Mouse (Mus musculus): ENCODE results near the gene Ulk4. TPM values are rescaled to one million over a fixed set of nuclear protein-coding genes. Genes with fewer than 3 reads are reported as not detected.
A peak's percentile ranks its signal among the peaks of the same experiment; 100 is the strongest.

Gene Ulk4
- polyA plus RNA-seq, 1 experiment from 2014 or later = 134 TPM

DNA sequence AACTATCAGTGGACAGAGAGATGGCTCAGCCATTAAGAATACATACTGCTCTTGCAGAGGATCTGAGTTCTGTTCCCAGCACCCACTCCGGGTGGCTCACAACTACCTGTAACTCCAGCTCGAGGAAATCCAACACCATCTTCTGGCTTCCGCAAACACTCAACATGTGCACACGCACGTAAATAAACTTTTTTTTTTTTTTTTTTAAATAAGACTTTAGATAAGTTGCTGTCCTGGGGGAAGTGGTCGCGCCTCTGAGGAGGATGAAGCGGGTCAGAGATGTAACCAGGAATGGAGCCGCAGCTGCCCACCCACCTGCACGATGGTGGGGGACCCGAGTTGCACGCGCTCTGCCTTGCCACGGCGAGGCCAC lies 266 bp downstream of the Ulk4 start:
- ATAC-seq (replicated peaks) = no peak
- WGBS = 17% methylated on average over 15 of the region's 15 CpGs
- Histone ChIP-seq H3K36me3 (no peaks in the 10 kb centered on the region), H3K4me1 (peaks cover 21% of the 10 kb centered on the region), H3K9me3 (no peaks in the 10 kb centered on the region), H3K4me2 (replicated peaks) (peak overlapping the region; percentile 70), H3K9ac (replicated peaks) (peak overlapping the region; percentile 62), H3K4me3 (peak overlapping the region; percentile 62), H3K27ac (replicated peaks) (peak overlapping the region; percentile 86), H3K27me3 (no peaks in the 10 kb centered on the region)

DNA sequence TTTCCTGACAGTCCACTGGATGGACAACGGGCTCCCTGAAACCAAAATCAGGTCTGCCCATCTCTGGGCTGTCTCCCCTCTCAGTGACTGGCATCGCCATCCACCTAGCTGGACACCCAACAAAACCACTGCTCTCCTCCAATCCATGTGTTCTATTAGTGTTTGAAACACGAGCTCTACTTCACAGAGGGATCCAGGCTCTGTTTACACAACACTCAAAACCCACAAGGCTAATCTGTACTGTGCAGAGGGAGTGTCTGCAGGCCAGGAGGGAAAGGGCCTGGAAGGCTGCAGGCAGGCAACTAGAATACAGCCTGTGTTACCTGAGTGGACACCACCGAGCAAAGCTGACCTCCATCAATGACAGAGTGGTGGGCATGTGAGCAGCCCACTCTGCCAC lies 5.4 kb downstream of the Ulk4 start:
- no peaks in the 10 kb centered on the region for H3K9me3 ChIP-seq
- no peak for ATAC-seq (replicated peaks)
- peaks cover 8% of the 10 kb centered on the region for H3K4me1 ChIP-seq
- H3K27me3 ChIP-seq = no peaks in the 10 kb centered on the region
- H3K9ac ChIP-seq (replicated peaks) = no peak overlapping the region
- H3K4me2 ChIP-seq (replicated peaks) = no peak overlapping the region
- H3K4me3 ChIP-seq = no peak overlapping the region
- 80% methylated on average over 4 of the region's 4 CpGs for WGBS
- H3K36me3 ChIP-seq = no peaks in the 10 kb centered on the region
- H3K27ac ChIP-seq (replicated peaks) = no peak overlapping the region

DNA sequence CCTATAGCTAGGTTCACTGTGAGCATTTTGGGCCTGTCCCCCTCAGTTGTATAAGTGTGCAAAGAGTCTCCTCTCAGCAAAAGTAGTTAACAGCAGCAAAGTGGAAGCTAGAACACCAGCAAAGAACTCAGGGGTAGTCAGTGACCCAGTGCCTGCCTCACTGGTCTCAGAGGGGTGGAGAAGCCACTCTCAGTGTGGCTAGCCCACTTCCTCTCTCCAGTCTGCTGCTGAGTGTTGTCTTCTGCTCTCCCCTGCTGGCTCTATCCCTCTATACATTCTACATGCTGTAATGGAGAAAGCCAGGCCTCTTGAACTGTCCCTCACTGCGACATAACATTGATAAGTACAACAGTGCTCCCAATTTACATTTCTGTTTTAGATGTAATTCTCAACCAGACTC lies 5.8 kb downstream of the Ulk4 start:
- no peak overlapping the region for H3K4me3 ChIP-seq
- H3K27me3 ChIP-seq = no peaks in the 10 kb centered on the region
- H3K9me3 ChIP-seq = no peaks in the 10 kb centered on the region
- peaks cover 4% of the 10 kb centered on the region; the same call in 1 of the 2 replicates for H3K4me1 ChIP-seq
- no peaks in the 10 kb centered on the region for H3K36me3 ChIP-seq
- ATAC-seq (replicated peaks) = no peak
- no peak overlapping the region for H3K4me2 ChIP-seq (replicated peaks)
- H3K9ac ChIP-seq (replicated peaks) = no peak overlapping the region
- no peak overlapping the region for H3K27ac ChIP-seq (replicated peaks)
- WGBS = 92% methylated on average over 1 of the region's 1 CpGs

DNA sequence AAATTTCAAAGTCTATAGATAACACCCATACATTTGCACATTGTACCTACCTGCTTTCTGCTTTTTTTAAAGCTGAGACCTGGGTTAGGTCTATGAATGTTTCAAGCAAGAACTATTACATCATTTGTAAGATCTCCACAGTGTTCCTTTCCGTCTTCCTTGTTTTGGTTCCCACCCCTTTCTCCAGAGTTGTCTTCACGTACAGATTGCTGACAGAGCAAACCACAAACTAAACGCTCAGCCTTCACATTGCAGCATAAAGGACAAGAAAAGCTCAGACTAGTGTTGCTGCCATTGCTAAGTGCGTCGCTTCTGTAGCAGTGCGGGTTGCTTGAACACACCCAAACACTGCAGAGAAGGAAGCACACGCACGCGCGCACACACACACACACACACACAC lies 11.7 kb downstream of the Ulk4 start:
- 89% methylated on average over 10 of the region's 10 CpGs for WGBS
- H3K36me3 ChIP-seq = no peaks in the 10 kb centered on the region
- no peak for ATAC-seq (replicated peaks)
- H3K9me3 ChIP-seq = no peaks in the 10 kb centered on the region
- no peaks in the 10 kb centered on the region for H3K27me3 ChIP-seq
- H3K27ac ChIP-seq (replicated peaks) = no peak overlapping the region
- no peak overlapping the region for H3K4me2 ChIP-seq (replicated peaks)
- no peak overlapping the region for H3K4me3 ChIP-seq
- H3K4me1 ChIP-seq = no peaks in the 10 kb centered on the region
- H3K9ac ChIP-seq (replicated peaks) = no peak overlapping the region

DNA sequence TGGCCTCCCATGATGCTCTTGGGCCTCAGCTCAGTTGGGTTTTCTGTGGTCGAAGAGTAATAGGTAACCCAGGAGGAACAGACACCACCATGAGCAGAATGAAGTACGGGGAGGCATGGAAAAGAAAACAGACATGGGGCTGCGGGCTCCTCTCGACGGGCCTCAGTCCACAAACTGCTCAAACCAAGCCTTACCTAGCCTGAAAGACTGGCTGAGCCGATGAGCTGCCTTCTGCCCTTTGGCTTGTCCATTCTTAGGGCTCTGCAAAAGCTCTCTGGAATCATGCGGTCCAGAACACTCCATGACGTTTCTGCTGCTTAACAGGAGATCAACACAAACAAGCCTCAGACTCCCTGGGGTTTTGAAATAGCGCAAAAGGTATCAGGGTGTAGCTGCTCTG lies 19.9 kb downstream of the Ulk4 start:
- no peak overlapping the region for H3K4me2 ChIP-seq (replicated peaks)
- no peaks in the 10 kb centered on the region for H3K27me3 ChIP-seq
- no peak for ATAC-seq (replicated peaks)
- no peaks in the 10 kb centered on the region for H3K4me1 ChIP-seq
- no peak overlapping the region for H3K27ac ChIP-seq (replicated peaks)
- no peak overlapping the region for H3K9ac ChIP-seq (replicated peaks)
- WGBS = 83% methylated on average over 9 of the region's 9 CpGs
- no peaks in the 10 kb centered on the region for H3K9me3 ChIP-seq
- 0 out of 2 replicates have a peak, but pooled peaks cover 5% of the 10 kb centered on the region for H3K36me3 ChIP-seq
- H3K4me3 ChIP-seq = no peak overlapping the region

DNA sequence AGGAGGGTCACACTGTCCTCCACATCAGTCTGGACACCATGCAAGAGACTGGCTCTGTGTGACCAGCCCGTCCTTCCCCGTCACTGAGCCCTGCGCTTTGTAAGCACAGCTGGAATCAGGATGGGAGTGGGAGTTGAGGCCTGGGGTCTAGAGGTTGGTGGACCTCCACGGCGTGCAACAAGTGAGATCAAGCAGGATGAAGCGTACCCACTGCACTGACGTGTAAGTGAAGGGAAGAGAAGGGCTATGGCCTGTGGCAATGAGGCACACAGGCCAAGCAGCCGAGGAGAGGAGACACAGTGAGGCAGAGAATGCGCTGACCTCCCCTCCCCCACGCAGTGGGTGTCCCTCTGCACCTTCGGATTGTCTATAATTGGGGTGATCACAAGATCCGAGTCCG lies 22.2 kb downstream of the Ulk4 start:
- no peaks in the 10 kb centered on the region for H3K27me3 ChIP-seq
- no peak for ATAC-seq (replicated peaks)
- no peak overlapping the region for H3K4me2 ChIP-seq (replicated peaks)
- H3K9me3 ChIP-seq = no peaks in the 10 kb centered on the region
- 92% methylated on average over 13 of the region's 13 CpGs for WGBS
- no peaks in the 10 kb centered on the region for H3K4me1 ChIP-seq
- no peak overlapping the region for H3K9ac ChIP-seq (replicated peaks)
- 0 out of 2 replicates have a peak, but pooled peaks cover 5% of the 10 kb centered on the region for H3K36me3 ChIP-seq
- no peak overlapping the region for H3K4me3 ChIP-seq
- H3K27ac ChIP-seq (replicated peaks) = no peak overlapping the region

DNA sequence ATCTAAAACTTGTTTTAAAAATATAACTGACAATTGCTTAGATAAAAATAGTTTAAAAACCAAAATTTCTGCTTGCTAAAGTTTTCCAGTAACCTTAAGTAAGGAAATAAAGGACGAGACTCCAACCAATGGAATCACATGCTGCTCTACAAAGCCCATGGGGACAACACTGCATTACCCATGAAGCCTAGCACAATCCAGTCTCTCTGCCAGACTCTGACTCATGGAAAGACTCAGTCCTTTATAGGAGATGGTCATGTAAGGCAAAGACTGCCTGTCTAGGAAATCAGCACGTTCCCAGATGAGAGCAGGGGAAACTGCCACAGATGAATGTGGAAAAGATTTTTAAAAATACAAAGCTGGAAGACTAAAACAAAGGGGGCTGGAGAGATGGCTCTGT lies 23.0 kb downstream of the Ulk4 start:
- no peaks in the 10 kb centered on the region for H3K9me3 ChIP-seq
- H3K4me1 ChIP-seq = no peaks in the 10 kb centered on the region
- no peaks in the 10 kb centered on the region for H3K27me3 ChIP-seq
- H3K27ac ChIP-seq (replicated peaks) = no peak overlapping the region
- H3K9ac ChIP-seq (replicated peaks) = no peak overlapping the region
- H3K4me3 ChIP-seq = no peak overlapping the region
- H3K36me3 ChIP-seq = 0 out of 2 replicates have a peak, but pooled peaks cover 5% of the 10 kb centered on the region
- ATAC-seq (replicated peaks) = no peak
- 83% methylated on average over 2 of the region's 2 CpGs for WGBS
- no peak overlapping the region for H3K4me2 ChIP-seq (replicated peaks)

DNA sequence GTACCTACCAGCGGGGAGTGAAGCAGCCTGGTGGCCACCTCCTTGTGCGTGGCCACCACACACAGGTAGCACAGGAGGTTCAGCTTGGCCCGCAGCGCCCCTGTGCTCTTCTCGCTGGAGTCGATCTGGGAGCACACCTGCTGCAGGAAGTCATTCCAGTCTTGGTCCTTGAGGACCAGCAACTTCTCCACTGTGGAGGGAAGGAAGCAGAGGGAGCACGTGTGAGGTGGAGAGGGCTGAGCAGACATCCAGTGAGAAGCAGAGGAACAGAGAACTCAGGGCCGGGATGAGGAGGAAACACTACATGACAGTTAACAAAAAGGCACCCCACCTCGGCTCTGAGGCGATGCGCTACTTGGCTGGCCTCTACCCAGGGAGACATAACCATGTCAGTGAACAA lies 26.1 kb downstream of the Ulk4 start:
- Histone ChIP-seq H3K9me3 (no peaks in the 10 kb centered on the region), H3K9ac (replicated peaks) (no peak overlapping the region), H3K4me3 (no peak overlapping the region), H3K27ac (replicated peaks) (no peak overlapping the region), H3K4me1 (no peaks in the 10 kb centered on the region), H3K36me3 (0 out of 2 replicates have a peak, but pooled peaks cover 5% of the 10 kb centered on the region), H3K4me2 (replicated peaks) (no peak overlapping the region), H3K27me3 (no peaks in the 10 kb centered on the region)
- ATAC-seq (replicated peaks) = no peak
- WGBS = 93% methylated on average over 11 of the region's 11 CpGs

DNA sequence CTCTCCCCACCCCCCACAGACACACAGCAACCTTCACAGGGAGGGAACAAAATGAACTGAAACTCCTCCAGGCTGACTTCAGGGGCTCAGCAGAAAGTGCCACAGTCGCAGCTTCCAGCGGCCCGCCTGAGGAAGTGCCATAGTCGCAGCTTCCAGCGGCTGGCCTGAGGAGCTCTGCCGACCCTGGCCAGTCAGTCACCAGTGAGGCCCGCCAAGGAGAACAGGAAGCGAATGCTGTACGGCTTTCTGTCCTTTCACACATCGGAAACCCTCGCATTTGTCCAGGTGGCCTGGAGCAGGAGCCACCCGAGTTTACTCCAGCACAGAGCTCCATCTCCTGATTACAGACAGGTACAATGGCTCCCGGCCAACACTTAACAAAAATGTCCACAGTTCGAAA lies 27.2 kb downstream of the Ulk4 start:
- Histone ChIP-seq H3K9me3 (no peaks in the 10 kb centered on the region), H3K27ac (replicated peaks) (no peak overlapping the region), H3K36me3 (0 out of 2 replicates have a peak, but pooled peaks cover 3% of the 10 kb centered on the region), H3K9ac (replicated peaks) (no peak overlapping the region), H3K4me3 (no peak overlapping the region), H3K4me2 (replicated peaks) (no peak overlapping the region), H3K27me3 (no peaks in the 10 kb centered on the region), H3K4me1 (no peaks in the 10 kb centered on the region)
- no peak for ATAC-seq (replicated peaks)
- 68% methylated on average over 14 of the region's 14 CpGs for WGBS

DNA sequence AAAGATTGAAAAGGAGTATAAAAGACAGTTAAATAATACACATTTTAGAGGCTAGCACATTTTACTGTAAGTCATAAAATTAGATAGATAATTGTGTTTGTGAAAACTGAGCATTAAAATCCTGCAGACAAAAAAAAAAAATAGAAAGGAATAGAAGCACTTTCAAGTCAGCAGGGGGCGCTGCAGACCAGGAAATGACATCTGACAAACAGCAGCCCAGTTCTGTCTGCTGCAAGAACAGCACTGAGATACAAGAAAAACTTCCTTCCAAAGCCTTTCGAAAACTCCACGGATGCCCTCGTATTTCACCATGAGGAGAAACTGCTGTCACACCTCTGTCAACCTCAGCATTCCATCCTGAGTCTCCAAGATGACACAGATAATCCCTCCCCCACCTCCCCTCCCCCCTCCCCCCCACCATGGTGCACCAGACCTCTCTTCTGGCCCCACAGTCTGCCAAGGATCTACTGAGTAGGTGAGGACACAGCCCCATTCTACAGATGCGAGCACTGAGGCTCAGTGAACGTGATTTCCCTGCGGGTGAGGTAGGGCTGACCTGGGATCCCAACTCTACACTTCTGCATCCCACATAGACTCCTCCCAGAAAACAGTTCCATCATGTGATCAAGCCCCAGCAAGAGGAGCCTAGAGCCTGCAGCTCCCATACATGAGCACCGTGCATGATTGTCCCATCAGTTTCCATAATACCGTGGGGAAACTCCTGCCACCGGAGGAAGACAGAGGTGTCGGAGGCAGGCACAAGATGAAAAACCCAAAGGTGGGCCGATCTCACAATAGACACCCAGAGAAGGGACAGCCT lies 28.8 kb downstream of the Ulk4 start:
- Histone ChIP-seq H3K27ac (replicated peaks) (no peak overlapping the region), H3K36me3 (no peaks in the 10 kb centered on the region), H3K9me3 (no peaks in the 10 kb centered on the region), H3K27me3 (no peaks in the 10 kb centered on the region), H3K4me3 (no peak overlapping the region), H3K9ac (replicated peaks) (no peak overlapping the region), H3K4me1 (no peaks in the 10 kb centered on the region), H3K4me2 (replicated peaks) (no peak overlapping the region)
- WGBS = 65% methylated on average over 12 of the region's 12 CpGs
- peak; percentile 58; the same call in 1 of the 2 replicates for ATAC-seq (replicated peaks)

DNA sequence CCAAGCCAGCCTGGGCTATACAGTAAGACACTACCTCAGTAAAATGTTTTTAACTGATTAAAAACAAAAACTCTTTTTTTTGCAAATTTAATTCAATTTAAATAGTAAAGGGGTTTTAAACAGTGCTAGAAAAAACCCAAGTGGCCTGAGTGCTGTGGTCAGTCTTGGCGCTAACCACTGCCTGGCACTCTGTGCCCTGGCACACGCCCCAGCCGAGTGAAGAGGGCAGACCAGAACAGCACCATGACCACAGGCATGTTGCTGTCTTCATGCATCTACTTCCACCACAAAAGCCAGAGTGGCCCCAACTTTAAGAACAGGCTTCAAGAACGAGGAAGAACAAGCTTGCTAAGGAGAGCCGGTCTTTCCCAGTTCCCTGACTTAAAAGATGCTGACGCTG lies 29.9 kb downstream of the Ulk4 start:
- H3K4me3 ChIP-seq = no peak overlapping the region
- H3K9ac ChIP-seq (replicated peaks) = no peak overlapping the region
- no peaks in the 10 kb centered on the region for H3K9me3 ChIP-seq
- ATAC-seq (replicated peaks) = no peak
- no peaks in the 10 kb centered on the region for H3K4me1 ChIP-seq
- 88% methylated on average over 6 of the region's 6 CpGs for WGBS
- H3K27ac ChIP-seq (replicated peaks) = no peak overlapping the region
- H3K4me2 ChIP-seq (replicated peaks) = no peak overlapping the region
- no peaks in the 10 kb centered on the region for H3K36me3 ChIP-seq
- no peaks in the 10 kb centered on the region for H3K27me3 ChIP-seq

DNA sequence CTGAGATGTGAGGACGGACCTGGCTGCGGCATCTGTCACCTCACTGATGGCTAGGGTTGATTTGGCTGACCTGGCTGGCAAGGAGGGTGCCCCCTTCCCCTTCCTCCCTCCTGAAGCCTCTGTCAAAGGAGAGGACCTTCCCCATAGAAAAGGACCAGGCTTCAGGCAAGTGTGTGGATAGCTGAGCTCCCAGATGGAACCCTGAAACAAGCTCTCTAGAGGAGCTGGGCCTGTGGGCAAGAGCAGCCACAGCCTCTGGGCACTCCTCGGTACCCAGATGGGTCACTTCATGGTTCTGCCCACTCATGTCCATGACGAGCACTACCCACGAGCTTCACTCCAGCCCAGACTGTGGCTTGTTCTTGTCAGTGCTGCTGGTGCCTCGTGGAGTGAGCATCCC lies 34.7 kb downstream of the Ulk4 start:
- no peaks in the 10 kb centered on the region for H3K4me1 ChIP-seq

DNA sequence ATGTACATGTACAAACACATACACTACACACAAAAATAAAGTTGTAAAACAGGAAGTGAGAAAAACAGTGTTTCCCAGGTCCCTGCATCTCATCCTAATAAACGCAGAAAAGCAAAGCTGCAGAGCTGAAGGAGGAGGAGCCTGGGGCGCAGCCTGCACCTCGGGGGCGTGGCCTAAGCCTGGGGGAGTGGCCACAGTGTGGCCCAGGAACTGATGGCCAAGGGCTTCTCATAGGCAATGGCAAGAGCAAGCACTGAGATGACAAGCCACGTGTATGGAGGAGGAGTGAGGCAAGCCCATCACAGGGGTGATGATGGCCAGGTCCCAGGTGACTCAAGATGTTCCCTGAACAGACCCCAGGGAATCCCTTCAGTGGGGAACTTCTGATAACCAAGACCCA lies 35.2 kb downstream of the Ulk4 start:
- no peak; the same call in 1 of the 2 replicates for ATAC-seq (replicated peaks)
- H3K9me3 ChIP-seq = no peaks in the 10 kb centered on the region
- H3K27ac ChIP-seq (replicated peaks) = no peak overlapping the region
- H3K4me3 ChIP-seq = no peak overlapping the region
- no peaks in the 10 kb centered on the region for H3K36me3 ChIP-seq
- H3K27me3 ChIP-seq = no peaks in the 10 kb centered on the region
- WGBS = 36% methylated on average over 5 of the region's 5 CpGs
- H3K4me1 ChIP-seq = no peaks in the 10 kb centered on the region
- H3K4me2 ChIP-seq (replicated peaks) = no peak overlapping the region
- no peak overlapping the region for H3K9ac ChIP-seq (replicated peaks)

More for the DNA sequence above, 34.7 kb downstream of the Ulk4 start:
- no peaks in the 10 kb centered on the region for H3K36me3 ChIP-seq
- H3K4me3 ChIP-seq = no peak overlapping the region
- no peaks in the 10 kb centered on the region for H3K9me3 ChIP-seq
- WGBS = 89% methylated on average over 6 of the region's 6 CpGs
- H3K9ac ChIP-seq (replicated peaks) = no peak overlapping the region
- no peaks in the 10 kb centered on the region for H3K27me3 ChIP-seq
- no peak overlapping the region for H3K4me2 ChIP-seq (replicated peaks)
- H3K27ac ChIP-seq (replicated peaks) = no peak overlapping the region
- no peak for ATAC-seq (replicated peaks)
